Mouse (Mus musculus) thymus, postnatal 25 days (tissue): Measurements from ENCODE around the gene Snph.
"Not testable (repeated sequence)": the region's sequence is repeated elsewhere in the genome, so short reads cannot be mapped to it uniquely, and the experiment has no call there.

Experiments
- DNase-seq: peaks from one replicate; pipeline ENCODE4 v3.0.0; 2022

Snph gene

GRCm38 (mm10) chr2:151632159-151632814 lies at the start of gene Snph:
Snph (minus strand) TSS chr2:151632593.
- peak; percentile 60 for DNase-seq

GRCm38 (mm10) chr2:151676234-151676633 lies 43.8 kb upstream of the Snph start:
- no peak for DNase-seq

- DNase-seq, result no peak
Measured at GRCm38 (mm10) chr2:151670968-151671329, 38.6 kb upstream of the Snph start.

GRCm38 (mm10) chr2:151670026-151670967 lies 37.9 kb upstream of the Snph start:
- no peak for DNase-seq

- no peak for DNase-seq
Measured at GRCm38 (mm10) chr2:151668433-151668832, 36.0 kb upstream of the Snph start, which contains the start of gene Rad21l. Rad21l (minus strand) TSS chr2:151668533.

- DNase-seq, result no peak
Measured at GRCm38 (mm10) chr2:151652053-151652452, 19.7 kb upstream of the Snph start.

- DNase-seq, result no peak
Measured at GRCm38 (mm10) chr2:151636015-151636402, 3.6 kb upstream of the Snph start.

- no peak for DNase-seq
Measured at GRCm38 (mm10) chr2:151635362-151636014, 3.1 kb upstream of the Snph start.

GRCm38 (mm10) chr2:151634903-151635302 lies 2.5 kb upstream of the Snph start:
- no peak for DNase-seq

GRCm38 (mm10) chr2:151632982-151633381 lies 589 bp upstream of the Snph start:
- no peak for DNase-seq

- no peak for DNase-seq
Measured at GRCm38 (mm10) chr2:151631406-151632158, 811 bp downstream of the Snph start.

- no peak for DNase-seq
Measured at GRCm38 (mm10) chr2:151629310-151629709, 3.1 kb downstream of the Snph start.

GRCm38 (mm10) chr2:151628011-151628410 lies 4.4 kb downstream of the Snph start:
- DNase-seq, result no peak

GRCm38 (mm10) chr2:151626296-151626695 lies 6.1 kb downstream of the Snph start:
- DNase-seq, result no peak

- DNase-seq, result no peak
Measured at GRCm38 (mm10) chr2:151623776-151624175, 8.6 kb downstream of the Snph start.

- DNase-seq, result no peak
Measured at GRCm38 (mm10) chr2:151616551-151617329, 15.7 kb downstream of the Snph start.

- not testable (repeated sequence) for DNase-seq
Measured at GRCm38 (mm10) chr2:151615779-151616178, 16.6 kb downstream of the Snph start.

GRCm38 (mm10) chr2:151609974-151610373 lies 22.4 kb downstream of the Snph start:
- no peak for DNase-seq

GRCm38 (mm10) chr2:151608435-151608834 lies 24.0 kb downstream of the Snph start:
- no peak for DNase-seq

GRCm38 (mm10) chr2:151605437-151605987 lies 26.9 kb downstream of the Snph start:
- no peak for DNase-seq

- no peak for DNase-seq
Measured at GRCm38 (mm10) chr2:151603630-151604029, 28.8 kb downstream of the Snph start.

GRCm38 (mm10) chr2:151602106-151602505 lies 30.3 kb downstream of the Snph start:
- DNase-seq, result no peak
